Mouse (Mus musculus): ENCODE results near the gene Plekhh2. TPM values are rescaled to one million over a fixed set of nuclear protein-coding genes. Genes with fewer than 3 reads are reported as not detected.
A peak's percentile ranks its signal among the peaks of the same experiment; 100 is the strongest.
"Not testable (repeated sequence)": the region's sequence is repeated elsewhere in the genome, so short reads cannot be mapped to it uniquely, and the experiment has no call there.

The Plekhh2 gene
- polyA plus RNA-seq, 1 experiment from 2014 or later, result 2.8 TPM

DNA sequence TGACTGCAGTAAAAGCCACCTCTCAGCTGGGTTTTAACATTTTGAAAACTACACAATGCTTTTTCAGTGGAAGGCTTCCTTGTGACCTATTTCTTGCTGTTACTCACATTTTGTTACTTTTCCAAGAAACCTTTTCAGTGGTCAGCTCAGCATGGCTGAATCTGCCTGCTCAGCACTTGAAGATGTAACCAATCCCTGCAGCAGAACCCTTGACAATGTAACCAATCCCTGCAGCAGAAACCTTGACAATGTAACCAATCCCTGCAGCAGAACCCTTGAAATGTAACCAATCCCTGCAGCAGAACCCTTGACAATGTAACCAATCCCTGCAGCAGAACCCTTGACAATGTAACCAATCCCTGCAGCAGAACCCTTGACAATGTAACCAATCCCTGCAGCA is 52.6 kb downstream of the Plekhh2 start:
- not testable (repeated sequence) for H3K9me3 ChIP-seq (ENCODE audit: control insufficient read depth, low read length); H3K9ac ChIP-seq (ENCODE audit: low read length); H3K4me1 ChIP-seq (ENCODE audit: control insufficient read depth, insufficient read depth, low read length)

GRCm38 (mm10) chr17:84565762-84566161 is 54.1 kb downstream of the Plekhh2 start:
- Histone ChIP-seq H3K9me3 (ENCODE audit: control insufficient read depth, low read length) (no peaks in the 10 kb centered on the region), H3K27ac (ENCODE audit: low read depth, low read length) (no peak overlapping the region), H3K27me3 (ENCODE audit: control insufficient read depth, insufficient read depth, low read length) (no peaks in the 10 kb centered on the region), H3K4me1 (ENCODE audit: control insufficient read depth, insufficient read depth, low read length) (peaks cover 7% of the 10 kb centered on the region; the same call in 1 of the 2 replicates), H3K4me2 (no peak overlapping the region), H3K9ac (ENCODE audit: low read length) (no peak overlapping the region), H3K36me3 (ENCODE audit: control insufficient read depth, insufficient read depth, low read length) (no peaks in the 10 kb centered on the region), H3K4me3 (ENCODE audit: low read depth, low read length) (no peak overlapping the region)
- WGBS, result 92% methylated on average over 6 of the region's 6 CpGs
- DNase-seq (ENCODE audit: low spot score, missing footprints) (no peak), ATAC-seq (ENCODE audit: low FRiP score) (no peak)

More for the DNA sequence above, 52.6 kb downstream of the Plekhh2 start:
- H3K27me3 ChIP-seq (ENCODE audit: control insufficient read depth, insufficient read depth, low read length); H3K4me3 ChIP-seq (ENCODE audit: low read depth, low read length); H3K27ac ChIP-seq (ENCODE audit: low read depth, low read length); ATAC-seq (ENCODE audit: low FRiP score); H3K4me2 ChIP-seq; DNase-seq (ENCODE audit: low spot score, missing footprints); H3K36me3 ChIP-seq (ENCODE audit: control insufficient read depth, insufficient read depth, low read length): not testable (repeated sequence)

GRCm38 (mm10) chr17:84566773-84567555 is 55.3 kb downstream of the Plekhh2 start:
- Histone ChIP-seq H3K4me1 (ENCODE audit: control insufficient read depth, insufficient read depth, low read length) (peaks cover 7% of the 10 kb centered on the region; the same call in 1 of the 2 replicates), H3K4me2 (no peak overlapping the region), H3K4me3 (ENCODE audit: low read depth, low read length) (no peak overlapping the region), H3K9ac (ENCODE audit: low read length) (peak overlapping the region; percentile 16; the same call in 1 of the 2 replicates), H3K27me3 (ENCODE audit: control insufficient read depth, insufficient read depth, low read length) (no peaks in the 10 kb centered on the region), H3K27ac (ENCODE audit: low read depth, low read length) (peak overlapping the region; percentile 20; the same call in 1 of the 2 replicates), H3K36me3 (ENCODE audit: control insufficient read depth, insufficient read depth, low read length) (no peaks in the 10 kb centered on the region), H3K9me3 (ENCODE audit: control insufficient read depth, low read length) (no peaks in the 10 kb centered on the region)
- ATAC-seq (ENCODE audit: low FRiP score) (peak; percentile 89), DNase-seq (ENCODE audit: low spot score, missing footprints) (no peak)
- 56% methylated on average over 27 of the region's 27 CpGs for WGBS

DNA sequence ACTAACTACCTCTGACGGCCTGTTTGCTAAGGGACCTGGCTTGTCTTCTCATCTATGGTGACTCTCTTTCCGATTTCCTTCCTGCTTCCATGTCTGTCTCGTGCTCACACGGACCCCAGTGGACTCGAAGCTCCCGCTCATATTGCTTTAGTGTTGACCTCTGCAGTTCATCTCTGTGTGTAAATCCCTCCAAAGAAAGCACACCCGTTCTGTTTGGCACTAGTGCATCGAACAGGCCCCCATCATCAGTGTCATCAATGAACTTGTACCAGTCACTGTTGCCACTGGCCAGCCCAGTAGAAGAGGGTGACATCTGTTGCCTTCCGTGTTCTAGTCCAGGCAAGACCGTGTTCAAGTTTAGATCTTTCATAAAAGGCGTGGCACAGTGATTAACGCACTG is 57.1 kb downstream of the Plekhh2 start:
- H3K4me2 ChIP-seq, result no peak overlapping the region
- no peak overlapping the region for H3K4me3 ChIP-seq (ENCODE audit: low read depth, low read length)
- H3K27ac ChIP-seq (ENCODE audit: low read depth, low read length), result no peak overlapping the region
- 94% methylated on average over 12 of the region's 12 CpGs for WGBS
- no peaks in the 10 kb centered on the region for H3K9me3 ChIP-seq (ENCODE audit: control insufficient read depth, low read length)
- H3K36me3 ChIP-seq (ENCODE audit: control insufficient read depth, insufficient read depth, low read length), result no peaks in the 10 kb centered on the region
- no peak for ATAC-seq (ENCODE audit: low FRiP score)
- peaks cover 7% of the 10 kb centered on the region; the same call in 1 of the 2 replicates for H3K4me1 ChIP-seq (ENCODE audit: control insufficient read depth, insufficient read depth, low read length)
- no peak overlapping the region for H3K9ac ChIP-seq (ENCODE audit: low read length)
- H3K27me3 ChIP-seq (ENCODE audit: control insufficient read depth, insufficient read depth, low read length), result no peaks in the 10 kb centered on the region
- no peak for DNase-seq (ENCODE audit: low spot score, missing footprints)

DNA sequence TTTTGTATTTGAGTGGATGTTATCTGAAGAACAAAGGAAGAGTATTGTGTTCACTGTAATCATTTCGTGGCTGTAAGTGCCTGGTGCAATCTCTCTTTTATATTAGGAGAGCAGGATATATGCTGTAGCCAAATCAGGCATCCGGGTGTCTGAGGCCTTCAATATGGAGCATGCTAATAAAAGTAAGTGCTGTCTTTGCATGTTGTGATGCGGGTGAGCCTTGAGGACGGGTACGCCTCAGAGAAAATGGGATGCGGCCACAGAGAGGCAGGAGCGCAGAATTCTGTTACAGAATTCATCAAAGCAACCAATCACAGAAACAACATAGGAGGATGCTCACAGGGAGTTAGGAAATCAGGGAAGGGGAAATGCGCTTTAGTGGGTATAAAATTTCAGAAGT is 58.1 kb downstream of the Plekhh2 start:
- H3K27me3 ChIP-seq (ENCODE audit: control insufficient read depth, insufficient read depth, low read length), result no peaks in the 10 kb centered on the region
- ATAC-seq (ENCODE audit: low FRiP score) (no peak), DNase-seq (ENCODE audit: low spot score, missing footprints) (no peak)
- H3K4me1 ChIP-seq (ENCODE audit: control insufficient read depth, insufficient read depth, low read length), result peaks cover 7% of the 10 kb centered on the region; the same call in 1 of the 2 replicates
- H3K9me3 ChIP-seq (ENCODE audit: control insufficient read depth, low read length), result no peaks in the 10 kb centered on the region
- H3K4me3 ChIP-seq (ENCODE audit: low read depth, low read length), result no peak overlapping the region
- H3K27ac ChIP-seq (ENCODE audit: low read depth, low read length), result no peak overlapping the region
- no peaks in the 10 kb centered on the region for H3K36me3 ChIP-seq (ENCODE audit: control insufficient read depth, insufficient read depth, low read length)
- no peak overlapping the region for H3K9ac ChIP-seq (ENCODE audit: low read length)
- no peak overlapping the region for H3K4me2 ChIP-seq
- 79% methylated on average over 8 of the region's 8 CpGs for WGBS

DNA sequence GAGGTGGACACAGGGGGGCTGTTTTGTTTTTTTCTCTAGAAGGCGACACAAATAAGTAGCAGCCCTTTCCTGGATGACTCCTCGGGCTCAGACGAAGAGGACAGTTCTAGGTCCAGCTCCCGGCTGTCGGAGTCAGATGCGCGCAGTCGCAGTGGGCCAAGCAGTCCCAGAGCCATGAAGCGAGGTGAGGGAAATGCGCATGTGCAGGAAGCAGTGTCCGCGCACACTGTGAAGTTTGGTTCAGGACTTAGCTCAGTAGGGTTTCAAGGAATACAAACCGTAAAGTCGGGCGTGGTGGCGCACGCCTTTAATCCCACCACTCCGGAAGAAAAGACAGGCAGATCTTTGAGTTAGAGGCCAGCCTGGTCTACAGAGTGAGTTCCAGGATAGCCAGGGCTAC is 59.9 kb downstream of the Plekhh2 start:
- ATAC-seq (ENCODE audit: low FRiP score) (no peak), DNase-seq (ENCODE audit: low spot score, missing footprints) (no peak)
- Histone ChIP-seq H3K4me2 (no peak overlapping the region), H3K27me3 (ENCODE audit: control insufficient read depth, insufficient read depth, low read length) (no peaks in the 10 kb centered on the region), H3K4me1 (ENCODE audit: control insufficient read depth, insufficient read depth, low read length) (peaks cover 7% of the 10 kb centered on the region; the same call in 1 of the 2 replicates), H3K27ac (ENCODE audit: low read depth, low read length) (no peak overlapping the region), H3K4me3 (ENCODE audit: low read depth, low read length) (no peak overlapping the region), H3K36me3 (ENCODE audit: control insufficient read depth, insufficient read depth, low read length) (no peaks in the 10 kb centered on the region), H3K9me3 (ENCODE audit: control insufficient read depth, low read length) (no peaks in the 10 kb centered on the region), H3K9ac (ENCODE audit: low read length) (no peak overlapping the region)
- 79% methylated on average over 18 of the region's 18 CpGs for WGBS

- H3K36me3 ChIP-seq (ENCODE audit: control insufficient read depth, insufficient read depth, low read length), result no peaks in the 10 kb centered on the region
- WGBS, result 93% methylated on average over 9 of the region's 9 CpGs
- no peak for ATAC-seq (ENCODE audit: low FRiP score)
Observed at GRCm38 (mm10) chr17:84573305-84573704, 61.6 kb downstream of the Plekhh2 start.

DNA sequence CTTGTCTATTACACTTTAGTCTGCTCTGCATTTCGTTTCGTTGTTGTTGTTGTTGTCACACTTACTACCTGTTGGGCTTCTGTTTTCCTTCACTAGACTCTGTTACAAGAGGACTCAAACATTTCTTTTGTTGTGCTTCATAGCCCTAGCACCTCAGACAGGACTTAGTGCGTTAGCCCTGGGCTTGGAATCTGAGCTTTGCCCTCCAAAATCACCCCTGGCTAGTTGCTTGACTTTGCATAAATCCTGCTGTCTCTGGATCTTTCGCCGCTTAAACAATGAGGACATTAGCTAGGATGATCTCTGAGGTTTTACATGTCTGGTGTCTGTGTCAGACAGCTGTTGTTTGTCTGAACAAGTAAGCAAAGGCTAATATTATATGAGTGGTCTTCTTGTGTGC is 62.2 kb downstream of the Plekhh2 start:
- no peak overlapping the region for H3K4me2 ChIP-seq
- ATAC-seq (ENCODE audit: low FRiP score) (no peak), DNase-seq (ENCODE audit: low spot score, missing footprints) (no peak)
- H3K9ac ChIP-seq (ENCODE audit: low read length), result no peak overlapping the region
- no peaks in the 10 kb centered on the region for H3K9me3 ChIP-seq (ENCODE audit: control insufficient read depth, low read length)
- no peaks in the 10 kb centered on the region for H3K4me1 ChIP-seq (ENCODE audit: control insufficient read depth, insufficient read depth, low read length)
- WGBS, result 88% methylated on average over 5 of the region's 5 CpGs
- no peak overlapping the region for H3K4me3 ChIP-seq (ENCODE audit: low read depth, low read length)
- no peaks in the 10 kb centered on the region for H3K36me3 ChIP-seq (ENCODE audit: control insufficient read depth, insufficient read depth, low read length)
- no peak overlapping the region for H3K27ac ChIP-seq (ENCODE audit: low read depth, low read length)
- no peaks in the 10 kb centered on the region for H3K27me3 ChIP-seq (ENCODE audit: control insufficient read depth, insufficient read depth, low read length)

More at GRCm38 (mm10) chr17:84573305-84573704, 61.6 kb downstream of the Plekhh2 start:
- no peak overlapping the region for H3K27ac ChIP-seq (ENCODE audit: low read depth, low read length)
- no peak overlapping the region for H3K4me2 ChIP-seq
- DNase-seq (ENCODE audit: low spot score, missing footprints), result no peak
- no peaks in the 10 kb centered on the region for H3K9me3 ChIP-seq (ENCODE audit: control insufficient read depth, low read length)
- no peak overlapping the region for H3K9ac ChIP-seq (ENCODE audit: low read length)
- no peaks in the 10 kb centered on the region for H3K27me3 ChIP-seq (ENCODE audit: control insufficient read depth, insufficient read depth, low read length)
- no peak overlapping the region for H3K4me3 ChIP-seq (ENCODE audit: low read depth, low read length)
- H3K4me1 ChIP-seq (ENCODE audit: control insufficient read depth, insufficient read depth, low read length), result no peaks in the 10 kb centered on the region

DNA sequence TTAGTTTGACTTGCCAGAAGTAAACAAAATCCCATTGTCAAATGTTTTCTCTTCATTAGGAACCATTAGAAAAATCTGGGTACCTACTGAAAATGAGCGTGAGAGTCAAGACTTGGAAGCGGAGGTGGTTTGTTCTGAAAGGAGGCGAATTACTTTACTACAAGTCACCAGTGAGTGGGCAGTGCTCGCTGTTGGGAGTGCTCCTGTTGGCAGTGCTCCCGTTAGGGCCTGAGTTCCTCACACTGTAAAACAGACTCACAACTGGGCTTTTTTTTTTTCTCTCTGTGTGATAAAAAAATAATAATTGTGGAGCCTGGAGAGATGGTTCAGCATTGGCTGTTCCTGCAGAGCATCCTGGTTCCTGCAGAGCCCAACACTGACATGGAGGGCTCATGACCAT is 63.4 kb downstream of the Plekhh2 start:
- no peak overlapping the region for H3K9ac ChIP-seq (ENCODE audit: low read length)
- no peak overlapping the region for H3K27ac ChIP-seq (ENCODE audit: low read depth, low read length)
- no peaks in the 10 kb centered on the region for H3K36me3 ChIP-seq (ENCODE audit: control insufficient read depth, insufficient read depth, low read length)
- 90% methylated on average over 5 of the region's 5 CpGs for WGBS
- no peak overlapping the region for H3K4me3 ChIP-seq (ENCODE audit: low read depth, low read length)
- no peaks in the 10 kb centered on the region for H3K27me3 ChIP-seq (ENCODE audit: control insufficient read depth, insufficient read depth, low read length)
- no peaks in the 10 kb centered on the region for H3K4me1 ChIP-seq (ENCODE audit: control insufficient read depth, insufficient read depth, low read length)
- H3K9me3 ChIP-seq (ENCODE audit: control insufficient read depth, low read length), result no peaks in the 10 kb centered on the region
- no peak for DNase-seq (ENCODE audit: low spot score, missing footprints)
- ATAC-seq (ENCODE audit: low FRiP score), result no peak
- no peak overlapping the region for H3K4me2 ChIP-seq
